Mouse (Mus musculus) kidney, adult 2 months (tissue): ENCODE data around the gene E2f3.

Experiments
- CTCF ChIP-seq: fragments of 200-500 bp; conservative IDR thresholded peaks from 2 replicates; pipeline ENCODE4 v1.5.1; 2011; ENCODE audit warnings: low read depth, mild to moderate bottlenecking, control low read depth, low read length, moderate library complexity, mixed read lengths; ENCODE audit not compliant: insufficient read depth, insufficient read length
- POLR2A ChIP-seq: fragments of 200-500 bp; IDR thresholded peaks from one replicate; pipeline ENCODE4 v1.6.1; 2011; ENCODE audit warnings: low read depth, low read length, control low read depth

DNA sequence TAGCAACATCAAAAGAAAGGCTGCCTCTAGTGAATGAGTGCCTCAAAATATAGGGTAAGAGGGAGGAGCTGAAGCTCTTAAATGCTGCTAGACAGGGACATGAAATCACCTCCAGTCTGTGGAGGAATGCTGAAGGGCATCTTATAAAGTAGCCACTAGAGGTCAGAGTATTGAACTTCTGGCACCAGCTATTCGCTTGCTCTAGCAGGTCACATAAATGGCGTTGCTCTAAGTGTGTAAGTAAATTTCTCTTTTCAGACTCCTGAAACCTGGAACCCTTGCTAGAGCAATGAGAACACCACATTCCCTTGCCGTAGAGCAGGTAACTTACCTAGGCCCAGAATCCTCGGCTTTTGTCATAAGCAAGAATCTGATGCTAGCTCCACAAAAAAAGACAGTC lies 128.4 kb downstream of the E2f3 start:
- TF ChIP-seq POLR2A: no peak
- TF ChIP-seq CTCF: peak; percentile 37
